Mouse (Mus musculus) c-Kit-positive CD71-positive TER-119-positive erythroid progenitor cells, embryonic 14.5 days (primary cell): ENCODE measurements at regions not wholly inside any gene's neighbourhood (a gene's known extent, or its start where the extent isn't known, plus 50 kb on each side); places are given as distances from the start of the nearest gene placed in this dataset.

Source experiments
- DNase-seq: peaks from one replicate; pipeline ENCODE4 v3.0.0-alpha.2; 2013; ENCODE audit warnings: low spot score

DNA sequence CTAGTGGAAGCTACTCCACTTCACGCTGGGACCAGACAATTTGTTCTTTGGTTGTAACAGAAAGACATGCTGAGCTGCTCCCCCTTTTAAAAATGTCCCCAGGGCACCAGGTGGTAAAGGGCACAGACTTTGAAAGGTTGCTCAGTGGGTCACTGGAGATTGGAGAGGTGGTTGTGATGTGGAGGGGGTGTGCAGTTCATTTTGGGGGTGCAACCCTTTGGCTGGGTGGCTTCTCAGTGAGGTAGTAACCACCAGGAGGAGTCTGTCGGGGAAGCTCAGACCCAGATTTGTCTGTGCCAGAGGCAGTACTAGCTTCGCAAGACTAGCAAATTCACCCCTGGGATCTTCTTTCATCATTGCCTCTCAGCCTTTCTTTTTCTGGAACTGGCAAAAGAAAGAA, 189.0 kb upstream of the Krr1 start:
- DNase-seq = no peak

DNA sequence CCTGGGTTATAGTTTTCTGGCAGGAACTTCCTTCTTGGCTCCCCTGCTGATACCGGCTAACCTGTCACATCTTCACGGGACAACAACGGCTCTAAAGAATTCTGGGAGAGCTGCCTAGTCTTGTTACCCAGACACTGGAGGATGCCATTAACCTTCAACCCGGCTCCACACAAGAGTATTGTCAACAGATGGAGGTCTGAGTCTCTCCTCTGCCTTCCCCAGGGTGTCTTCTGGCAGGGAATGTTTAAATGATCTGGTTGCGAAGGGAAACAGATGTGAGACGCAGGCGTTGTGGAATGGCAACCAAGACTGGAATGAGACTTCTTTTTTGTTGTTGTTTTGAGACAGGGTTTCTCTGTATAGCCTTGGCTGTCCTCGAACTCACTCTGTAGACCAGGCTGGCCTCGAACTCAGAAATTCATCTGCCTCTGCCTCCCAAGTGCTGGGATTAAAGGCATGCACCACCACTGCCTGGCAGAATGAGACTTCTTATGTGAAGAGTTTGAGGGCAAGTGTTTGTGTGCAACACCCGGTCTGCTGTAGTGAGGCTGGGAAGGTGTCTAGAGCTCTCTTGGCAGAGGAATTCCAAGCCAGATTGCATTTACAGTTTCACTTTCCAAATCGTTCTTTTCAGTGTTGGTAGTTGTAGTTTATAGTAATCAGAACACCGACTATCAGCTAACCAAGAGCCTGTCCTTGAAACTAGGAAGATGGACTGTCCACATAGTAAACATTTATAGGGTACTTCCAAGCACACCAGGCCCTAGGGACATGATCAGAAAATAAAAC, 188.2 kb upstream of the Krr1 start:
- no peak for DNase-seq

DNA sequence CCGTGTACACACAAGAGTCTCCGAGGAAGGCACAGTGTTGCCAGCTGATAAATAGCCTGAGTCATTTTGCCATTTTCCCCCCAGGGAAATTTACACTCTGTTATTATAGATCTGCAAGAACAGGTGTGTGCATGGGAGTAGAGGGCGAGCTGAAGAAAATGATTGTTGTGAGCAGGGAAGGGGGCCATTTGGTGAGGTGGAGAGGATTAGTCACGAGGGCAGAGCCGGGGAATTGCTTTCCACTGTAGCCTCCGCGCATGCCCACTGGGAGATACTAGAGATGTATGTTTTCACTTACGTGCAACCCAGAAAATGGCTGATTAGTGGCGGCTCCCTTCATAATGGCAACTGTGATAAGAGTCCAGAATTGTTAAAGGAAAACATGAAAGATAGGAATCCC, 185.3 kb upstream of the Krr1 start:
- no peak for DNase-seq

DNA sequence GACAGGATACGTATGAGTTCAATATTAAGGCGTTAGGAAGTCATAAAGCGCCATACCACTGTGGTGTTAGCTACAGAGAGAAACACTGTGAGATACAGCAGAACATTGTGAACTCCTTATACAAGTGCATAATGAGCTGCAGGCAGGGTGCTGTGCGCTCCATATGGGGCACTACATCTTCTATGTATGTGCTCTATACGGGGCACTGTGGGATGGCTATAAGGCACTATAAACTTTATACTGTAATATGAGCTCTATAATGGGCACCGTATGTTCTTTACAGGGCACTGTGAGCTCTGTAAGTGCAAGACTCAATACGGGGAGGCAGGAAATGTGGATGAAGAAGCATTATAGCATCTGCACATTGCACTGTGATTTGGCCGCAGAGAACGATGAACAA, 183.2 kb upstream of the Krr1 start:
- DNase-seq = no peak

DNA sequence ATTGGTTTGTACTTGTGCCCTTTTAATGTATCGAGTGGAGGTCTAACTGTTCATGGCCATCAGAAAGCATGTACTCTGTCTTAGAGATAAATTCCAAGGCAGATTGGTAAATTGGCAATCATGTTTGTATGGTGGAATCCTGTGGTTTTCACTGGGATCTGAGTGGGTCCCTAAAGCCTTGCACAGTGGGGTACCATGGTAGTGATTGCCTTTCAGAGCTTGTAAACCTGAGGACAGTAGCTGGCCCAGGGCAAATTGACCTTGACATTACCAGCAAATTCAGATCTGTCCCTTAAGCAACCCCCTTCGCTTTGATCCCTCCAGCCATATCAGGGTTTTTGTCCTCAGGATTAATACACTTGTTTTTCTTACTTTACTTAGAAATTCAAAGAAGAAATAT, 181.6 kb upstream of the Krr1 start:
- DNase-seq = no peak

DNA sequence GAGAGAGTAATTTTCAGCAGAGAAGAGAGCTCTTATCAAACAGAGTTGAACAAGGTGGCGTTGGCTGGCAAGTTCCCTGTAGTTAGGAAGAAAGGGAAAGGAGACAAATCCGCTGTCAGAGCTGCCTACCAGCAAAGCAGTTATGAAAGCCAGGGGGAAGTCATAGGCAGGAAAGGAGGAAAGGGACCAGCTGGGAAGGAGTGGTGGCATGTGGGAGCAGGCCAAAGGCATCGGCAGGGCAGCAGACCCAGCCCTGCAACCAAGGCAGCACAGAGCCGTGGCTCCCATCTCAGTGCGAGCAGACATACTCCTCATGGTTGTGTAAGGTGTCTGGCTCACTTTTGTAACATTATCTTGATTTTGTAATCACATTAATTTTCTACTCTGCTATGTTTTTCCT, 177.4 kb upstream of the Krr1 start:
- no peak for DNase-seq

DNA sequence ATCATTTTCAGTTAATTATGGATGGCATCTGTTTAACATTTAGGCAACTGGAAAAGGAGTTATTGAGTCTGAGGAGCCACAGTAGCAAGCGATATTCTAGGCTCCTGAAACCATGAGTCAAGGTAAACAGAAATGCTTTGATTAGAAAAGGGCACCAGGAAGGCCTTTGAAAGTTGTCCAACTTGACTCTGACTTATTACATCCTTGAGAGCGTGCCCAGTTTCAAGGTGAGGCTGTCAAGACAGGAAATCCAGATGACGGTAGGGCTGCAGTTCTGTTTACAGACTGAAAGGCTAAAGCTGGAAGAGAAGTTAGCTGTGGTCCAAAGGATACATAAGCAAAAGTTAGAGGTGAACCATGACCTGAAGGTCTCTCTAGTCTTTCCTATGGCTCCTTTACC, 176.7 kb upstream of the Krr1 start:
- DNase-seq = no peak

DNA sequence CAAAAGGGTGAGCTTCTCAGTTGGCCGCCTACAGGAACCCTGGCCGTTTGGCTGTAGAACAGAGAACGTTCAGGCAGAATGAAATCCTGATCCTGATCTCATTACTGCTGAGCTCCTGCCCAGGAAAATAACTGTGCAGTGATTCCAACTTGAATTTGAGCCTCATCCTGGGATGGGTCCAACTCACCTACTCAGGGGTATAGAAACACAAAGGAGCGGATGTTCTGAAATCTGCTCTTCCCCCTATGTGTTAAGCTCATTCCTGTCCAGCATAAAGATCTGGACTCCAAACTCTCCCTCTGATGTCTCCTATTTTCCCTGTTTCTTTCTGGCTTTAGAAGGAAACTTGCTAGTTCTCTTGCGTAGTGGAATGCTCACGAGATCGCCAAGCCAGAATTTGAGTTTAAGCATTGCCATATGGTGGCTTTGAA, 173.6 kb upstream of the Krr1 start:
- no peak for DNase-seq

DNA sequence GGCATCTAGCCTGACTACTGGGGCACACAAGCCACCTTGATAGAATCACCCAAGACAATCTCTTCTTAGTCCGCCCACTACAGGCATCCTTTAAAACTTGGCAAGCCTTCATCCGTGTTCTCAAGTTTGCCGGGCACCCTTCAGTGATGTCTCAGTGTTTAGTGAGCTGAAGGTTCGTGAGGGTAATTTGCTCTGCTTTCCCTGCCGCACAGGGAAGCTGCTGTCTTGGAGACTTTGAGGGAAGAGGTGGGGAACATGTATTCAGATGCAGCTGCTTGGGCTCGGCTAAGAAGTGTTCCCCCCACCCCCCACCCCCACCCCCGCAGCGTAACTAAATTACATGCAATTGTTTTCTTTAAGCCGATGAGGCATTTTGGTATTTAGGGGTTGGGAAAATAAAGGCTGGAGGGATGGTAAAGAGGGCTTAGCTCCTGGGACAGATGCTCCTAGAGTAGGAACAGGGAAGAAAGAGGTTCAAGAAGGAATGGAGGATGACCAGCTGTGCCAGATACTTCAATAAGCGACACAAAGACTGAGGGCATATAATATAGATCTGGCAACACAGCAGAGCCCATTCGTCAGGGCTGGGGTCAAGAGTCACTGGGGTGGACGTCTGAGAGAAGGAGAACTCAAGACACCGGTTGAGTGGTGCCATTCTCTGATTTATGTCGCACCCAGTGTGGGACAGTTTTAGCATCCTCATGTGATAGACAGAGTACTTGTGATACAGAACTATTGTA, 172.4 kb upstream of the Krr1 start:
- DNase-seq = no peak

DNA sequence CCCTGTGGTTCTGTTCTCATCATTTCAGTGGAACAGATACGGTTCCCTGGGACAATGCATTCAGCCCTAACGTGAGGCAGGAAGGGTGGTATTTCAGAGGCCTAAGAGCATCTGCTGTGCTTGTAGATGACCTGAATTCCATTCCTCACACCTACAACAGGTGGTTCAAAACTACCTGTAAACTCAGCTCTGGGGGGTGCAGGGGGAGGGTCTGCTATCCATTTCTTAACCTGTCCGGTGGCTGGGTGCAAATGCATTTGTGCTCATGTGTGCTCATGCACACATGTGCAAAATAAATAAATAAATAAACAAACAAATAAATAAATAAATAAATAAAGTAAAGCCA, 171.9 kb upstream of the Krr1 start:
- no peak for DNase-seq

DNA sequence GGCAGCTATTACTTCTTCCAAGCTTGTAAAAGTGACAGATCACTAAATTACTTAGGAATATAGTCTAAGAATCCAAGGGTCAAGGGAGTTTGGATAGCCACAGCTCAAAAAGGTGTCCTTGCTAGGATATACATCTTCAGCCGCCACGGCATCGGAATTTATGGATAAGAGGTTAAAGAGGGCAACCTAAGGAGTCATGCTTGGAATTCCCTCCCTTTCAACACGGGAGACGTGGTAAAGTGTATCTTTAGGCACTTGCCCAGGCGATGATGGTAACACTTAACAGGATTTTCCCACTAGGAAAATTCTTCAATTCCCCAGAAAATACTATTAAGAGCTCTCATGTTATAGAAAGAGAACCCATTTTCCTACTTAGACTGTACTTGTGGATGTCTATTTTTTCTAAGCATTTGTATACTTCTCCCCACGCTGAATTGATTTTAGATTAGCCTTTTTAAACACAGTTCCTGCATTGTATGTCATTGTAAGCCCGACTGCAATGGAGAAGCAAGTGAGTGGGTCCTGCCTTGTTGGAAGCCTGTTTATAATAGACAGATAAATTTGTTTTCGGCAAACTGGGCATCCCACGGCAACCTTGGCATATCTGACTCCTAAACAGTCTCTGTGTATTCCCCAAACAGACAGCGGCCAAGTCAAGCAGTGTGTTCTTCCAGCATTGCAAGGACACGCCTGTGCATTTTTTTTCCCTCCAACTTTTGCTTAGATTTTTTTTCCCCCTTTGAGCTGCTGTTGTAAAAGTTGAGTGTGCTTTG, 171.3 kb upstream of the Krr1 start:
- DNase-seq = no peak

DNA sequence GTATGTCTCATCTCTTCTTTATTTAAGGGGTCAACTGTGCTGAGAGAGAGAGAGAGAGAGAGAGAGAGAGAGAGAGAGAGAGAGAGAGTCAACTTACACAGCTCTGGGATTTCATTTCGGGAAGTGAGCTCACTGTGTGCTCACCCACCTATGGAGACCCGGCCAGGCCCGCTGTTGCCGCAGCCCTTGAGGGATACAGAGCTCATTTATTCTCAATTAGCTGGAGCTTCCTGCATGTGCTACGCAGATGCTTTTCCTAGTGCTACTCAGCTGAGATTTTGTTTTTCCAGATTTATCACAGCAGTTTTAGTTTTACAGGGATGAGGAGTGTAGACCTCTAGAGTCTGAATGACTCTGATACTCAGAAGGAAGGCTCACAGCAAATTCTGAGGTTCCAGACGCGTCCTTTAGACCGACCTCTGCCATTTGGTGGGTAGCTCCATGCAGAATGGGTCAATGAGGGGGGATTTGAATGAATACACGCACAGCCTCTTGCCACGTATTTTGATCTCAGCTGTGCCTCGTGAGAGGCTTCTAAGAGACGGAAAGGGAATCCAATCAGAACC, 170.6 kb upstream of the Krr1 start:
- DNase-seq = no peak

DNA sequence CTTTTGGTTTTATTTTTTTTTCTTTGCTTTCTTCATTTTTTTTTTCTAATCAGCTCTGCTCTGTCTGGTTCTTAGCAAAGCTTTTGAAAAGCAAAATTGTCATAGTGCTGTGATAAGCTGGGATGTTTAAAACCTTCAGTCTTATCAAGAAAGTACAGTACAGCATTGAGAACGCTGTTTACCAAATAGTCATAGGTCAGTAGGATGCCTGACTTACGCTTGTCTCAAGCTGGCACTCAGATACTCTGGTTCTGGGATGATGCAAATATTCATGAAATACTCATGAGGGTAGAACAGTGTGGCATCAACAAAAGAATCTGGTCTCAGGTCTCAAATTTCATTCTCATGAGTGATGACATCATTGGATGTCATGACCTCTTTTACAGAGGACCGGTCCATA, 166.1 kb upstream of the Krr1 start:
- no peak for DNase-seq

DNA sequence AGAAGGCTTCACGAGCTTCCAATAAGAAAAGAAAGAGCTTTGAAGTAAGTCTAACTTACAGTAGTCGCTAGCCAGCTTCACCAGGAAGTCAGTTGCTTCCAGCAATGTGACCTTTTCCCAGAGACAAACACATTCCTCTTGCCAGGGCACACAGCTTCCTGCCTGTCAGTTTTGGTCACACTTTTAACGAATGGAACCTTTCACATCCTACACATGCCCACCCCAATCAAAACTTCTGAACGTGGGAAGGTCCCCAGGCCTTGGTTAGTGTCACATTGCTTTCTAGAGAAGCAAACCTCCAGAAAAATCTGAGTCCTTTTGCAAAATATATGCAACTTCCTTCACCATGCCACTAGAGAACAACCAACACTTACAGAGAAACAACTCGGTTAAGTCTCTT, 165.5 kb upstream of the Krr1 start:
- no peak for DNase-seq

DNA sequence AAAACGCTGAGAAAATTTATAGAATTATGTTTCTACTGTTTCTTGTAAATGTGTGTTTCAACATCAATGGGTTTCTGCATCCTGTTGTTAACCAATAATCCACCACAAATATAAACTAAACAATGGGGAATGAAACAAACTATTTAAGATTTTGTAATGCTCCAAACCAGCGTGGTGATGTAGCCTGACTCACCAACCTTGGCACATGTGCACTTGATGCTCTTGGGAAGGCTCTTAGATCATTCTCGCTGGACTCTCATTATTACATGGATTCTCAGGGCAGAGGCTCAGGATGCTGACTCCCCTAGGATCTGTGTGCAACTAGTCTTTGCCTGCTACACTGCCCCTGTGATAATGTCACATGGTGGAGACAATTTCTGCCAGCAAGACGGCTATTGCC, 158.7 kb upstream of the Krr1 start:
- DNase-seq = no peak

DNA sequence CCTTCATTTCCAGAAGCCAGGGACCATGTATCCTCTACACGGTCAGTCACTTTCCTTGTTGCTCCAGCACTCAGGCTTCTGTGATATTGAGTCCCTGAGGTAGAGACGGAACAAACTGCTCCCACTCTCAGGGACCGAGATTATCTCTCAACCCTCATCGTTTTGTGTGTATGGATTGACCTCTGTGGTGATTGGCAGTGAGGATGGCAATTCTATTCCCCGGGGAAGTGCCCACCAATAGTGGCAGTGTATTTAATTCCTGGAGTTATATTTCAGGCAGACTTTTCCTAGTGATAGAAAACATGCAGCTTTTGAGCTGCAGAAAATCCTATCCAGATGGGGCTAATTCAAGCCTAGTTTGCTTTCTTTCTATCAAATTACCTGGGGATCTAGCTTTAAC, 157.8 kb upstream of the Krr1 start:
- no peak for DNase-seq

DNA sequence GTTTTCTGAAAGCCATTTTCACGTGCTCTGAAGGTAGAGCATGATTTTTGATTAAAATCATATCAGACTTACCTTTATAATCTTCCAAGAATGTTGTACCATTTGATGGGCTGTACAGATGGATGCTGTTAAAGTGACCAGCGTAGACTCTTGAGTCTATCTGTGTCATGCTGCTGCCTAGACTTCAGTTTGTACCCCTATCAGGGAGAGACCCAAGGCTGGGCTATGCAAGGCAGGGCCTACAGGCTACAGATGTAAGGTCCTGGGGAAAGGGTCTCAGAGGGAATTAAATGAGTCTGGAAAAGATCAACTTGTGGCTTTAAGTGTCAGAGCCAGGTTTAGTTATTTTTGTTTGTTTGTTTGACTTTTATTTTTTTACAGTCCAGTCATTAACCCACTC, 157.3 kb upstream of the Krr1 start:
- no peak for DNase-seq

DNA sequence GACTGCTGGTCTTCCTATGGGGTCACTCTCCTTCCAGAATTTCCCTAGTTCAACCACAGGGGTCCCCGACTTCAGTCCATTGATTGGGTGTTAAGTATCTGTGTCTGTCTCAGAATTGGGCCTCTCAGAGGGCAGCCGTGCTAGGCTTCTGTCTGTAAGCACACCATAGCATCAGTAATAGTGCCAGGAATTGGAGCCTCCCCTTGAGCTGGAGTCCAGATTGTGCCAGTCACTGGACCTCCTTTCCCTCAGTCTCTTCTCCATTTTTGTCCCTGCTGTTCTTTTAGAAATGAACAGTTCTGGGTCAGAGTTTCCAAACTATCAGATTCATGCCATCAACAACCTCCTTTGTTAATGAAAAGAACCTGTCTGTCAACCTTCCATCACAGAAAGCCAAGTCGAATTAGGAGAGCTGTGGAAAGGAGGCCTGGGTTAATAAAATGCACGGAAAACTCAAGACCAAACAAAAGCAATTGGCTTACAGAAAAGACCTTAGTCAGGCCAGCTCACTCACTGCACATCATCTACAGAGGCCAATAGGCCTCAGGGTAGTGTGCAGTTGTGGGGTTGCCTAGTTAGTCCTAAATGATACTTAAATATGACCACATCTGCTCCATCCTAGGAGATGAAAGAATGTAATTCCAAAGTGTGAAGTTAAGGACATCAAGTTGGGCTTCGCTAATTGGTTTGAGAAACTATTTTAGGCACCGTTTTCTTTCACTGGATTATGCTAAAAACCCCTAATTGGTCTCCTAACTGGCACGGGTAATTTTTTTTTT, 156.5 kb upstream of the Krr1 start:
- no peak for DNase-seq

DNA sequence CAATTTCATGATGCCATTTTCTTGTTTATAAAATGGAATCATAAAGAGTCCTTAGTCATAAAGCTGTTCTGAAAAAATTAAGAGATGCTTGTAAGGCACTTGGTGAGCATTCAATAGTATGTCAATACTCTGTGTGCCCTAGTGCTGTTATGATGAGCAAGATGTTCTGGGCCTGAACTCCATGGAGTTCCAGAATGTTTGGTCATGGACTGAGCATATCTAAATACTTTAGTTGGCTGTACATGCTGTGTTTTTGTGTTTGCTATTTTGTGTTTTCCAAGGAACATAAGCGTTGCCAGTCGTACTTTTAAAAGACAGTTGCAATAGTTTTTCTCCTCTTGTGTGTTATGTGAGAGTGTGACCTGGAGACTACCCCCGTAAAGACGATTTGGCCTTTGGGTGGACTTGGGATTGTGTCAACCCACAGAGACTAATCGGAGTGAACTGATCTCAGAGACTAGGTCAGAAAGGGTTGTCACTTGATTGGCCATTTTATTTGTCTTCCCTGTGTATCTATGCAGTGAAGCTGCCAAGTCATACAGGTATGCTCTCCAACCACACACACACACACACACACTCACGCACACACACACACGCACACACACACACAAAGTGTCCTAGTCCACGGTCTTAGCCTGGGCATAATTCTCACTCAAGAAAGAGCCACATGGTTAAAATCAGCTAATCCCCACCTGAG, 152.6 kb upstream of the Krr1 start:
- DNase-seq = no peak

DNA sequence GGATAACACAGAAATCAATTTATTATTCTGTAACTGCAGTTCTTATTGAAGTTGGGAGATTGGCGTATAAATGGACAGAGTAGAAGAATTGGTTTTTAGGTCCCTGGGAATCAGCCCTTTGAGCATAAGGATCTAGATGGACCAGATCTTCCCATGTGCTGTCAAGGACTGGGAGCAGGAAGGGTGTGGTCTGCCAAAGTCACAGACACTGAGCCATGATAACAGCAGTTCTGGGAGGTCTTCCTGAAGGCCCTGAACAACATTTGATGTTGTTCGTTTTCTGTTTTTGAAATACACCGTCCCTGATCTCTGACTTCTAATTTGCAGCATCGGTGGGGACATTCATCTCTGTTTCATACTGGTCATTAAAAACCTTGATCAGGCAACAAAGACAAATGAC, 147.6 kb upstream of the Krr1 start:
- DNase-seq = peak; percentile 69

DNA sequence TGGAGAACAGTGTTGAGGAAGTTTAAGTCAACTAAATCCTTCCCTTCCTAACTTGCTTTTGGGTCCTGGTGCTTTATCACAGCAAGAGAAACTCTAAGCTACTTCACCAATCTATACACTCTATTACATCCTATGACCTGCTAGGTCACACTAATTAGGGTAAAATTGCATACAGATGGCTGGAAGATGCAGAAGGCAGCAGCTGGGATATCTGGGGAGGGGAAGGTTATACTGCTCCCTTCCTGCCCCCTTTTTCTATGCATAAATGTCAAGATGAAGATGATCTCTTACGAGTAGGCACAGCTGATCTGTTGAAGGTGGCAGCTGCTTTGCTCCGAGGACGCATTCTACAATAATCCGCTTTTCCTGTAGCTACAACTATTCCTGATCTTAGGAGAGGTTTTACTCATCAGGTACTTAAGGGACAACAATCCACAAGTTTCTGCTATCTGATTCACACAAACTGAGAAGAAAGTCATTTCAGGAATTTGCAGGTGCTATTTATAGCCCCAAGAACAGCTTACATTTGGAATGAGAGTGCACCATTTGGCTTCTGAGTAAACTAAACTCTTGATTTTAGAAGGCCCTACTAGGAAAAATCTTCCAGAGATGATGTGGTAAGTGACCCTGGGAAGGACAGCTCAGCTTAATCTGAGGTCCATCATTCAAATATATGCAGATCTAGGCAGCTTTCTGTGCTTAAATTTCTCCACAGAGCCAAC, 146.3 kb upstream of the Krr1 start:
- DNase-seq = no peak
